Mouse (Mus musculus): ENCODE results near the gene Gm37596. TPM values are rescaled to one million over a fixed set of nuclear protein-coding genes. Genes with fewer than 3 reads are reported as not detected.
"Not testable (repeated sequence)": the region's sequence is repeated elsewhere in the genome, so short reads cannot be mapped to it uniquely, and the experiment has no call there.

Gene Gm37596
- polyA plus RNA-seq (2012; rRNA removed): not detected in 2 replicates

- not testable (repeated sequence) for DNase-seq (ENCODE audit: extremely low spot score in 1 of 2, low spot score in 1 of 2)
These were observed at the start of gene Gm37596 for GRCm38 (mm10) chr3:93692970-93693369. Gene Gm37596, minus strand, starts transcription at chr3:93693070.

DNA sequence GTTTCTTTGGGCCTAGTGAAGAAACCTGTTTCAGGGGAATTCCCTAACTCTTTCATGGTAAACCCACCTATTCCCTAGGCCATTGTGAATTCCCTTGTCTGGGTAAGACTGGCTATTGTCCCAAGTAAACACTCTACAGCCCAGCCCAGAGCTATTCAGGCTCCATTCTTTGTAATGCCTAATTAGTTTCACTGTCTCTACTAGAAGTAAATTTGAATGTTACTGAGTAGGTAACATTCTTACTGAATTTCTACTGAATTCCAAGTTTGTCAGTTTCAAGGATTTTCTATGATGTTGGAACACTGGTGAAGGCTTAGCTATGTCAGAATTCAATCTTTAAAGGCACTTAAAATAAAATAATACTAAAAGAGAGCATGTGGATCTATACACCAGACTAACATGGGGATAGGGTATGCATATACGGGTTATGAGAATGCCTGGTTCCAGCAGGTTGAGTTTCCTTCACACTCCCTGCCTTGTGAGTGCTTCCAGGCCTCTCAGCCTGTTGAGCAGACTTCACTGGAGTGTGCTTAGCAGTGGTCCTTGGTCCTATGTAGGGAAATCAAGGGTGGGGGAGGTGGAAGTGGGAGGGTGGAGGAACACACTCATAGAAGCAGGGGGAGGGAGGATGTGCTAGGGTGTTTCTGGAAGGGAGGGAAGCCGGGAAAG lies 16.2 kb upstream of the Gm37596 start:
- not testable (repeated sequence) for DNase-seq (ENCODE audit: extremely low spot score in 1 of 2, low spot score in 1 of 2)

GRCm38 (mm10) chr3:93676210-93676609 lies 16.7 kb downstream of the Gm37596 start, which contains the start of gene Tdpoz1:
Gene Tdpoz1, minus strand, starts transcription at chr3:93676310.
- not testable (repeated sequence) for DNase-seq (ENCODE audit: extremely low spot score in 1 of 2, low spot score in 1 of 2)

DNA sequence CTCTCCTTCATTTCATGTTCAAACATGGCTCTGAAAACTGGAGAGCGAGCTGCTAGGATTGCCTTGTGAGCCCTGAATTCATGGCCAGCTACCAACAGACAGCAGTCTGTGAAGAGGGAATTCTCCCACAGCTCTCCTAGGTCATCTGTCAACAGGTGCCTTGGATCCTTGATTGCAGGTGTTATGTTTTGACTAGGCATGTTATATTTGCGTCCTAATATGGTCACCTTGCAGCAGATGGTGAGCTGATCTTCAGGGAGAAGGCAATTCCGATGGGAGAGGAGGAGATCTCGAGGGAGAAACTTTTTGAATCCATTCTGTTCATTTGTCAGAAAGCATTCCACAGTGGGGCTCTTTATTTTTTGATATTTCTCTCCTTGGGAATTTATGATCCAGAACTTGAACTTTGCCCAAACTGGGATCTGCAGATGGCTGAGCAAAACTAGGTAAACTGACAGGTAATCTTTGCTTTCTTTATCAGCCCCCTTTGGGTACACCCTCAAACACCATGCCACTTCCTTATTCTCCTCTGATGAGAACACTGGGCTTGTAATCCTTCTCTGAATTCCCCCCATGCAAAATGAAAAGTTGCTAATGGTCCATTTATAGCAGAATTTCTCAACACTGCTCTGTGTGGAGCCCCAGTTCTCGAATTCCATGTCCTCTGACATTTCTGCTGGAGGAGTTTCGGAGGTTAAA lies 21.9 kb downstream of the Gm37596 start:
- DNase-seq (ENCODE audit: extremely low spot score in 1 of 2, low spot score in 1 of 2): not testable (repeated sequence)

GRCm38 (mm10) chr3:93654260-93654659 lies 38.6 kb downstream of the Gm37596 start:
- DNase-seq (ENCODE audit: extremely low spot score in 1 of 2, low spot score in 1 of 2): no peak

DNA sequence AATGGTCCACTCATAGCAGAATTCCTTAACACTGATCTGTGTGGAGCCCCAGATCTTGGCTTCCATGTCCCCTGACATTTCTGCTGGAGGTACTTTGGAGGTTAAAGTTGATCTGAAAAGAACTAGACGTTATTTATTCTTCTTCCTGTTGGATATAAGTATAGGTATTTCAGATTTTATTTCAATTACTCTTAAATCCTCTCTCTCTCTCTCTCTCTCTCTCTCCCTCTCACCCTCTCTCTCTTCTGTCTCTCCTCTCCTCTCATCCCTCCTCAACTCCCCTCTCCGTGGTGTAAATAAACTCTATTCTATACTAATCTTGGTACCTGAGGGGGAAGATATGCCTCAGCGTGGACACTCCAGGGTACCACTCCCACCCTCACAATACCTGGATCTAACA lies 40.3 kb downstream of the Gm37596 start, which contains the start of gene Tdpoz2:
Gene Tdpoz2 (minus strand): TSS at position 101 of the 400 bp plus-strand sequence.
- DNase-seq (ENCODE audit: extremely low spot score in 1 of 2, low spot score in 1 of 2): no peak

Other genes starting within 250 kb of the Gm37596 start
- gene Tchhl1, start 224.3 kb downstream of the Gm37596 start, polyA plus RNA-seq (2012; rRNA removed): not detected in 2 replicates
- 20.6 and 23.9 TPM in 2 replicates for gene S100a11, start 172.6 kb downstream of the Gm37596 start, polyA plus RNA-seq (2012; rRNA removed)
- 63.1 and 65.8 TPM in 2 replicates for gene S100a10, start 138.0 kb downstream of the Gm37596 start, polyA plus RNA-seq (2012; rRNA removed)
- gene Tdpoz2, start 40.4 kb downstream of the Gm37596 start, polyA plus RNA-seq (2012; rRNA removed): not detected in 2 replicates
- not detected in 2 replicates for gene Tdpoz1, start 16.8 kb downstream of the Gm37596 start, polyA plus RNA-seq (2012; rRNA removed)
- not detected in 2 replicates for gene Gm5773, start 79.9 kb upstream of the Gm37596 start, polyA plus RNA-seq (2012; rRNA removed)
- not detected in 2 replicates for gene Tdpoz4, start 103.3 kb upstream of the Gm37596 start, polyA plus RNA-seq (2012; rRNA removed)
- gene Tdpoz3, start 132.9 kb upstream of the Gm37596 start, polyA plus RNA-seq (2012; rRNA removed): not detected in 2 replicates